Mouse (Mus musculus): ENCODE measurements around the gene Garnl3.
"Not testable (repeated sequence)": the region's sequence is repeated elsewhere in the genome, so short reads cannot be mapped to it uniquely, and the experiment has no call there.

The Garnl3 gene

GRCm38 (mm10) chr2:33032391-33033062 is 98.9 kb downstream of the Garnl3 start:
- no peak for DNase-seq (ENCODE audit: low read depth in 2 of 2, low spot score in 2 of 2)

- DNase-seq (ENCODE audit: low read depth in 2 of 2, low spot score in 2 of 2), result no peak
Observed at GRCm38 (mm10) chr2:33025040-33025439, 106.4 kb downstream of the Garnl3 start.

- no peak for DNase-seq (ENCODE audit: low read depth in 2 of 2, low spot score in 2 of 2)
Observed at GRCm38 (mm10) chr2:33024564-33024963, 106.9 kb downstream of the Garnl3 start.

- DNase-seq (ENCODE audit: low read depth in 2 of 2, low spot score in 2 of 2), result no peak
Observed at GRCm38 (mm10) chr2:33022846-33023245, 108.6 kb downstream of the Garnl3 start.

- no peak for DNase-seq (ENCODE audit: low read depth in 2 of 2, low spot score in 2 of 2)
Observed at GRCm38 (mm10) chr2:33018026-33018425, 113.4 kb downstream of the Garnl3 start.

- no peak for DNase-seq (ENCODE audit: low read depth in 2 of 2, low spot score in 2 of 2)
Observed at GRCm38 (mm10) chr2:33017191-33017590, 114.3 kb downstream of the Garnl3 start.

GRCm38 (mm10) chr2:33014877-33015276 is 116.6 kb downstream of the Garnl3 start:
- DNase-seq (ENCODE audit: low read depth in 2 of 2, low spot score in 2 of 2), result no peak

- DNase-seq (ENCODE audit: low read depth in 2 of 2, low spot score in 2 of 2), result not testable (repeated sequence)
Observed at GRCm38 (mm10) chr2:33009055-33009454, 122.4 kb downstream of the Garnl3 start.

- no peak for DNase-seq (ENCODE audit: low read depth in 2 of 2, low spot score in 2 of 2)
Observed at GRCm38 (mm10) chr2:33005041-33005440, 126.4 kb downstream of the Garnl3 start.

- no peak for DNase-seq (ENCODE audit: low read depth in 2 of 2, low spot score in 2 of 2)
Observed at GRCm38 (mm10) chr2:33002144-33002543, 129.3 kb downstream of the Garnl3 start.

GRCm38 (mm10) chr2:32999752-33000151 is 131.7 kb downstream of the Garnl3 start:
- DNase-seq (ENCODE audit: low read depth in 2 of 2, low spot score in 2 of 2), result no peak

GRCm38 (mm10) chr2:32997792-32998191 is 133.7 kb downstream of the Garnl3 start:
- DNase-seq (ENCODE audit: low read depth in 2 of 2, low spot score in 2 of 2), result no peak

GRCm38 (mm10) chr2:32997081-32997480 is 134.4 kb downstream of the Garnl3 start:
- no peak for DNase-seq (ENCODE audit: low read depth in 2 of 2, low spot score in 2 of 2)

- DNase-seq (ENCODE audit: low read depth in 2 of 2, low spot score in 2 of 2), result no peak
Observed at GRCm38 (mm10) chr2:32992130-32992529, 139.3 kb downstream of the Garnl3 start.

- DNase-seq (ENCODE audit: low read depth in 2 of 2, low spot score in 2 of 2), result peak in 1 of 2 experiments; percentile 18
Observed at GRCm38 (mm10) chr2:32990167-32990832, 141.2 kb downstream of the Garnl3 start.

GRCm38 (mm10) chr2:32989376-32989775 is 142.1 kb downstream of the Garnl3 start:
- DNase-seq (ENCODE audit: low read depth in 2 of 2, low spot score in 2 of 2), result no peak

- no peak for DNase-seq (ENCODE audit: low read depth in 2 of 2, low spot score in 2 of 2)
Observed at GRCm38 (mm10) chr2:32985844-32986243, 145.6 kb downstream of the Garnl3 start.

- no peak for DNase-seq (ENCODE audit: low read depth in 2 of 2, low spot score in 2 of 2)
Observed at GRCm38 (mm10) chr2:32983617-32984016, 147.8 kb downstream of the Garnl3 start.

GRCm38 (mm10) chr2:32982700-32983099 is 148.8 kb downstream of the Garnl3 start:
- DNase-seq (ENCODE audit: low read depth in 2 of 2, low spot score in 2 of 2), result no peak

GRCm38 (mm10) chr2:32981725-32982271 is 149.7 kb downstream of the Garnl3 start, which contains the start of gene Slc2a8:
TSS of gene Slc2a8 (minus strand) at chr2:32982083.
- peak; percentile 63 to 66 for DNase-seq (ENCODE audit: low read depth in 2 of 2, low spot score in 2 of 2)

- no peak for DNase-seq (ENCODE audit: low read depth in 2 of 2, low spot score in 2 of 2)
Observed at GRCm38 (mm10) chr2:32981281-32981680, 150.2 kb downstream of the Garnl3 start.

GRCm38 (mm10) chr2:32979675-32980074 is 151.8 kb downstream of the Garnl3 start:
- no peak for DNase-seq (ENCODE audit: low read depth in 2 of 2, low spot score in 2 of 2)
